Mouse (Mus musculus) small intestine, adult 2 months (tissue): Measurements from ENCODE around the gene Dhrs3. TPM values are rescaled to one million over a fixed set of nuclear protein-coding genes. Genes with fewer than 3 reads are reported as not detected.

Experiments
- H3K27ac ChIP-seq: fragments of 200-500 bp; 2 replicates; pipeline ENCODE4 v1.5.1; 2012; ENCODE audit warnings: low read depth, low read length, control low read depth, inconsistent platforms; ENCODE audit not compliant: insufficient read depth
- H3K27me3 ChIP-seq: fragments of 200-500 bp; 2 replicates; pipeline ENCODE4 v1.6.1; 2012; ENCODE audit warnings: mild to moderate bottlenecking, moderate library complexity, low read length, inconsistent platforms; ENCODE audit not compliant: control insufficient read depth, insufficient read depth
- H3K36me3 ChIP-seq: fragments of 200-500 bp; 2 replicates; pipeline ENCODE4 v1.6.1; 2012; ENCODE audit warnings: mild to moderate bottlenecking, low read length, control low read depth, inconsistent platforms; ENCODE audit not compliant: control insufficient read depth, insufficient read depth
- H3K4me1 ChIP-seq: fragments of 200-500 bp; 2 replicates; pipeline ENCODE4 v1.6.1; 2012; ENCODE audit warnings: low read length, inconsistent platforms, mixed read lengths; ENCODE audit not compliant: control insufficient read depth, insufficient read depth, insufficient read length
- H3K4me3 ChIP-seq: fragments of 200-500 bp; 2 replicates; pipeline ENCODE4 v1.5.1; 2012; ENCODE audit warnings: low read depth, mild to moderate bottlenecking, control low read depth, inconsistent platforms, low read length, moderate library complexity
- CTCF ChIP-seq: fragments of 200-500 bp; IDR thresholded peaks from 2 replicates; pipeline ENCODE4 v1.5.1; 2012; ENCODE audit warnings: low read depth, mild to moderate bottlenecking, control low read depth, inconsistent platforms, low read length, moderate library complexity, mixed read lengths; ENCODE audit not compliant: insufficient replicate concordance, insufficient read length; ENCODE audit errors: extremely low read depth
- POLR2A ChIP-seq: fragments of 200-500 bp; IDR thresholded peaks from 2 replicates; pipeline ENCODE4 v1.6.1; 2012; ENCODE audit warnings: low read depth, mild to moderate bottlenecking, control low read depth, inconsistent platforms, low read length, moderate library complexity
- WGBS: fragments of 180-500 bp; shearing (Covaris S2); methylation state at CpG from one replicate; pipeline ENCODE4 v1.1.7; 2018; 5-methylcytosine and 5-hydroxymethylcytosine counted together
- polyA plus RNA-seq: library from polyadenylated mRNA; depleted of rRNA; stranded (reverse); fragments of >200 nt; gene quantifications from 2 replicates; pipeline ENCODE4 v1.2.3, GENCODE M21; 2012; rRNA removed

Gene Dhrs3
- polyA plus RNA-seq, 1 experiment: 71.2 TPM

GRCm38 (mm10) chr4:144975505-144975904, 82.9 kb downstream of the Dhrs3 start:
- Histone ChIP-seq H3K4me1 (peaks cover 8% of the 10 kb centered on the region), H3K27ac (no peak overlapping the region), H3K36me3 (peaks cover 14% of the 10 kb centered on the region), H3K27me3 (no peaks in the 10 kb centered on the region), H3K4me3 (no peak overlapping the region)
- 94% methylated on average over 2 of the region's 2 CpGs for WGBS
- no peak for TF ChIP-seq CTCF
- no peak for TF ChIP-seq POLR2A

GRCm38 (mm10) chr4:144977057-144977456, 84.4 kb downstream of the Dhrs3 start:
- TF ChIP-seq POLR2A: no peak
- no peak for TF ChIP-seq CTCF
- no peak overlapping the region for H3K27ac ChIP-seq
- WGBS: 88% methylated on average over 1 of the region's 1 CpGs
- H3K27me3 ChIP-seq: no peaks in the 10 kb centered on the region
- H3K36me3 ChIP-seq: peaks cover 19% of the 10 kb centered on the region
- peaks cover 10% of the 10 kb centered on the region for H3K4me1 ChIP-seq
- H3K4me3 ChIP-seq: no peak overlapping the region

Other genes starting within 250 kb of the Dhrs3 start
- not detected in 2 replicates for gene Gm436, start 206.5 kb upstream of the Dhrs3 start, polyA plus RNA-seq
- not detected in 2 replicates for gene Gm13178, start 171.4 kb upstream of the Dhrs3 start, polyA plus RNA-seq
- gene Gm438, start 106.2 kb upstream of the Dhrs3 start, polyA plus RNA-seq: not detected in 2 replicates